Mouse (Mus musculus) kidney, postnatal 10 days (tissue): ENCODE results near the gene Coro6.
A peak's percentile ranks its signal among the peaks of the same experiment; 100 is the strongest.

Experiments used
- DNase-seq: peaks from one replicate; pipeline ENCODE4 v3.0.0; 2021; ENCODE audit warnings: mixed read lengths

Coro6 gene

DNA sequence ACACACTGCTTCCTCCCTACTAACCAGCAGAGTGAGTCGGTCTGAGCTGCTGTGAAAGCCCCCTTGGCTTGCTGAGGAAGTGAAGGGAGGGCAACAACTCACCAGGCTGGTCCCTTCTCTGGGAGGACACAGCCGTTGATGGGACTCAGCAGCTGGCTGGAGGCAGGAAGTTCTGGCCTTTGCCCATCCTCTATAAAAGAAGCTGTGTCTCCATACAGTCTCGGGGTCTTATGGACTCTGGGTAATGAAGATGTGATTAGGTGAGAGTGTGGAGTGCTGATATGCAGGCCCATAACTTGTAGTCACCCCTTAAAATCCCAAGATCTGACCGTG lies 32.1 kb downstream of the Coro6 start:
- no peak for DNase-seq

DNA sequence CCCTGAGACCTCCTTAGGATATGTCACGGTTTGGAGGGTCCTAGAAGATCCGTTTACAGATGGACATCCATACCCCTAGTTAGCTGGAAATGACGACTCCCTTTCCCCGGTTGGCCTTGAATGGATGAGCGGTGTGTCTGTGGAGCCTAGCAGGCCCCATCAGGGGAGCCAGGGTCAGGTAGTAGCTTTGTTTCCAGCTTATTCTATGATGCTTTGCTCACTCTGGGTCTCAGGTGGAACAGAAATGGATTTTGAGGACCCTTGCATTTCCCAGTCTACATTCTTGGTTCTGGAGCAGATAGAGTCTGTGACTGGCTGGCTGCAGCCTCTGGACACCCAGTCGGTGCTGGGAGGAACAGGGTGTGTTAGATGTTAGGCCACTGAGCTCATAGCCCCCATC lies 32.6 kb downstream of the Coro6 start:
- DNase-seq: no peak

DNA sequence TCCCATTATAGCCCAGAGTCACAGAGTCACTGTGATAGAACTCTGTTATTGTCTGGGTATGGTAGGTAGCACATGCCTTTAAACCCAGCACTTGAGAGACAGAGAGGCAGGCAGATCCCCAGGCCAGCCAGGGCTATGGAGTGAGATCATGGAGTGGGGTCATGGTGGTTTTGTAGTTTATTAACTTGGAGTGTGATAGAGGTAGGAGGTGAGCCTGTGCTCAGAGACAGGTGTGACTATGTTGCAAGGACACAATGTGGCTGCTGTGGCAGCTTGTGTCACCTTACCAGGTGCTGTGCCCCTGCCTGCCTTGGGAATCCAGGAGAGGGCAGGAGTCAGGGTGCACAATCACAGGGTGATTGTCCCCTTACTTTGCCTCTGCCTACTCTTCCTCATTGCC lies 33.3 kb downstream of the Coro6 start:
- no peak for DNase-seq

DNA sequence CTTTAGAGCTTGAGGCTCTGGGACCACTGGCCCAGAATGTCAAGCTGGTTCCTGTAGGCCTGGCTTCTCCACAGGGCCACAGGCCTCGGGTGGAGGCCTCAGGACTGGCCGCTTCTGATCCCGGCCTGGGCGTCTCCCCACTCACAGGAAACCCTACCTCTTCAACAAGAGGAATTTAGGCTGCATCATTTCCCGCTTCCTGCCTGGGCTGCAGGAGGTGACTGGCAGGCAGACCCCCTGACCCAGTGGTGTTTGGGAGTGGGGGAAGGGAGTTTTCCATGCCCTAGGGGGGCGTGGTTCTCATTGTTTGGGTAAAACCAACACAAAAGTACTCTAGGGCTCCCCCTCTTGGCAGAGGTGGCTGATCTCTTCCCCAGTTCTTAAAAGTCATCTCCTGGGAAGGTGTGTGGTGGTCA lies 35.1 kb downstream of the Coro6 start:
- DNase-seq: peak; percentile 83

DNA sequence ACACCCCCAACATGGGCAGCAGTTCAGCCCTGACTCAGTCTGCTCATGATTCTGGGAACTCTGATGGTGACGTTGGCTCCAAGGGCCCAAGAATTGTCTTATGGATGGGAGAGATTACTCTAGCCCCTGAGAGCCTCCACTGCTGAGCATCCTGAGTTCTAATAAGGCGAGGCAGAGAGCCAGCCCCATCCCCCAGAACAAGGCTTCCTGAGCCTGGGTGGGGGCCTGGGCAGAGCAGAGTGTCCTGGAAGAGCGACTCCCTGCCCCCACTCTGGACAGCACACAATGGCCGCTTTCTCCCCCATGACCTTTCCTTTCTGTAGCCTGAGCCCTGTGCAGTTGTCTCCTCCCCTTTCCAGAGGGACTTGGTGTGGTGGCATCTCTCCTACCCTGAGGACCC lies 35.6 kb downstream of the Coro6 start:
- peak; percentile 64 for DNase-seq

DNA sequence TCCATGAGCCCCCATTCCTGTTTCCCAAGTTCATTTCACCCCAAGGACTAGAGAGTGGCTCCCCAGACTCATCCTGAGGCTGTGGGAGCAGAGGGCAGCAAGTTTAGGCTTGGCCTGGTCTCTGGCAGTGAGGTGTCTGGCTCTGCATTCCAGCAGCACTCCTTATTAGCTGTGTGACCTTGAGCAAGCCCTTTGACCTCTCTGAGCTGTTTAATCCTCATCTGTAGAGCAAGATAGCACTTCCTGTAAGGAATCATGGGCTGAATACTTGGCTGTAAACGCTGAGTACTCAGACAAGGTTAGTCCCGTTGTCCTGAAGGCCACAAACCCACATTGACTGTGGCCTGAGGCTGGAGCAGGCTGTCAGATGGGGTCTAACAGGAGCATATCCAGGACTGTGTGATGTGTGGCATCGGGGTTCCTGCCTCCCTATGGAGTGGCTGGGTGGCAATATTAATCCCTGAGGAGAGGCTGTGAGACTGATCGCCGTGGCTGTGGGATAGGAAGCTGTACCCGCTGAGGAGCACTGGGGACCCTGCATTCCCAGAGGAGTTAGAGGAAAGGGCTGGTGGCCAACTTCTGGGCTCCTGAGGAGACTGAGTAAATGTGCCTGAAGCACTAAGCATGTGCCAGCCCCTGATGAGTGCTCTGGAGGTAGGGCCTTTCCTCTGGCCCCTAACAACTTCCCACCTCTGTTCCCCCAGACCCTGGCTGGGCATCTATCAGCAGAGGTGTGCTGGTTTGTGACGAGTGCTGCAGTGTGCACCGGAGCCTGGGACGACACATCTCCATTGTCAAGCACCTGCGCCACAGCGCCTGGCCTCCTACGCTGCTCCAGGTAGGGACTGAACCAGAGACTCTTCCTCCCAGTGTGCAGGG lies 36.3 kb downstream of the Coro6 start:
- DNase-seq: peak; percentile 32

DNA sequence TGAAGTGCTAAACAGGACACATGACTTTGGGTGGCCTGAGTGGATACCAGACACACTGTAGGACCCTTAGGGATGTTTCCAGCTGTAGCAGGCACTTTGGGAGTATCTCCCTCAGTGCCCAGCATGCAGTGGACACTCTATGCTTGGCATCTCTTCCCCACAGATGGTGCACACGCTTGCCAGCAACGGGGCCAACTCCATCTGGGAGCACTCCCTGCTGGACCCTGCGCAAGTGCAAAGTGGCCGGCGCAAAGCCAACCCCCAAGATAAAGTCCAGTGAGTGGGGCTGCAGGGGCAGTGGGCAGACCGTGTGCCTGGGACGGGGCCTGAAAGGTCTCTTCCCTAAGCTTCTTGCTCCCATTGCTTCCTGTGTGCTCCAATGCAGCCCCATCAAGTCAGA lies 37.1 kb downstream of the Coro6 start:
- no peak for DNase-seq

DNA sequence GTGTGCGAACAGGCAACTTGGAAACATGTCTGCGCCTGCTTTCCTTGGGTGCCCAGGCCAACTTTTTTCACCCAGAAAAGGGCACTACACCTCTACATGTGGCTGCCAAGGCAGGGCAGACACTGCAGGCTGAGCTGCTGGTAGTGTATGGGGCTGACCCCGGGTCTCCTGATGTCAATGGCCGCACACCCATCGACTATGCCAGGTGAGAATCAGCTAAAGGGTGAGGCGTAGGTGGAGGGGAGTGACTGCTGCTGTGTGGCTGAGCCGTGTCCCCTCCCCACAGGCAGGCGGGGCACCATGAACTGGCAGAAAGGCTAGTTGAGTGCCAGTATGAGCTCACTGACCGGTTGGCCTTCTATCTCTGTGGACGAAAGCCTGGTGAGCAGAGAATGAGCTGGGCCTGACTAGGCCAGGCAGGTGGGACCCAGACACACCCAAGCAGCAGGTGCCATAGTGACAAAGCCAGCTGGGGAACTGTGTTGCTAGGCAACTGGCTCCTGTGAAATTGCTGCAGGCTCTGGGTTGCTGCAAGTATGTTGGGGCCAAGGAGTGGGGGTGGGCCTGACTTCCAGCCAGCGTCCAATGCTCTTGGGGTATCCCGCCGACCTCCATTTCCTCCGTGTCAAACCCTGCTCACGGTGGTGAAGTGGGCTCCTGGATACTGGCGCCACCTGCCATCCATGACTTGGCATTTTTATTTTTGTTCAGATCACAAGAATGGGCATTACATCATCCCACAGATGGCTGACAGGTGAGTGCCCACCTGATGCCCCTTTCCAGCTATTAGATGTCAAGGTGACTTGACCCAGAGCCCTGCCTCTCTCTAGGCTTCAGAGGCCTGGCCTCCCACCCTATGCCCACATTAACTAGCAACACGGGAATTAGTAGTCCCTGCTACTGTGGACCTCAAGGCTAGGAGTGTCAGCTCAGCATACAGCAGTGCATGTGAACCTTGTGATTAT lies 38.4 kb downstream of the Coro6 start:
- peak; percentile 31 for DNase-seq

DNA sequence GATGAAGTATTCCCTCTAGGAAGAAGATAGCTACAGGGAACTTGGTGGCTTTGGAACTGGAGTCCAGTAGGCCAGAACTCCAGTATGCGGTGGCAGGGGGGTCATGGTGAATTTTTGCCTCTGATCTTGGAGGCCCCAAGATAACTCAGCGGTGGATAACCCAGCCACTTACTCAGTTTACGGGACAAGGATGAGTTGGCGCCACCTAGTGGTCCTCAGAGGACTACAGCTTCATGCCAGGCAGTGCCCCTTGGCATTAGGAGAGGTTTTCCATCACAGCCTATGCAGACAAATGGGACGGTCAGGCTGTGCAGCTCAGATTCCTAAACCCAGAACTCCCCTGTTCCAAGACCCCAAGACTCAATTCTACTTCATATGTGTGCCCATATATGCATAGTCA lies 39.2 kb downstream of the Coro6 start:
- DNase-seq: peak; percentile 87

DNA sequence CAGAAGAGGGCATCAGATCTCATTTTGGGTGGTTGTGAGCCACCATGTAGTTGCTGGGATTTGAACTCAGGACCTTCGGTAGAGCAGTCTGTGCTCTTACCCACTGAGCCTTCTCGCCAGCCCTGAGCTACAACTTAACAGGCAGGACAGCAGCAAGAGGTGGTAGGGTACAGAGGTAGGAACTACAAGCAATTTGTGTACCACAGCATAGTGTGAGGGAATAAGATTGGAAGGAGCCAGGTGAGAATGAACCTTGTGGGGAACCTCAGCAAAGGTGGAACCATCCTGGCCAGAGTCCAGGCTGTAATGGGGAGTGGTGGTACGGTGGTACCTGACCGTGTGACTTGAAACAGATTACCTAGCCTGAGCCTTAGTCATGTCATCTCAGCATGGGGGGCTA lies 39.8 kb downstream of the Coro6 start:
- peak; percentile 18 for DNase-seq

DNA sequence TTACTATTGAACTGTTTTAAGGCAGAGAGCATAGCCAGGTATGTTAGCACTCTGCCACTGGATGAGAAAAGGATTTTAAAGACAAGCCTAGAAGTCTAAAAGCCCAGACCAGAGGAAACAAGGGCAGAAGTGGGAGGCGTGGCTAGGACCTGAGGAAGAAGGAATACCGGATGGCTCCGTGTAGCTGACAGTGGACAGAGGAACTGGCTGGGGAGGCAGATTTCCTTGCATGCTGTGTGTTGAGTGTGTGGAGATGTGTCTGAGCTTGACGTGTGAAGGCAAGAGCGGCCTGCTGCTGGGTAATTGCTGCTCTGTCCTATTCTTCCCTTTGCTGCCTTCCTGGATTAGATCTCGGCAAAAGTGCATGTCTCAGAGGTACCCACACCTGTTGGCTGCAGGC lies 40.3 kb downstream of the Coro6 start:
- DNase-seq: peak; percentile 39

DNA sequence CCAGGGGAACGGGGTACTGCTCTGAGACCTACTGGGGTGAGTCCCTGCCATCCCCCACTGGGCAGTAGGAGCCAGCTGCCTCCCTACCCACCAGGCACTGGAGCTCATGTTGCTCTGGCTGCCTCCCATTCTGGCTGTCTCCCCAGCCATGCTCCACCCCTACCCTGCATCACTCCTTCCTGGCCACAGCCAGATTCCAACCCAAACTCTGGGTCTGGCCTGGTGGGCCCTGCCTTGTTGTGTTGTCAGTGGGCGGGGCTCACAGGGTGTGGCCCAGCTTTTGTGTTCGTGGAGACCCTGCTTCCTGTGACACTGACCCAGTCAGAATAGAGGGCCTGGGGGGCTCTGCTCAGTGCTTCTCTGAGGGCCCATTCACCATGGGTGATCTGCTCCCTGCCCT lies 41.3 kb downstream of the Coro6 start:
- DNase-seq: peak; percentile 53

DNA sequence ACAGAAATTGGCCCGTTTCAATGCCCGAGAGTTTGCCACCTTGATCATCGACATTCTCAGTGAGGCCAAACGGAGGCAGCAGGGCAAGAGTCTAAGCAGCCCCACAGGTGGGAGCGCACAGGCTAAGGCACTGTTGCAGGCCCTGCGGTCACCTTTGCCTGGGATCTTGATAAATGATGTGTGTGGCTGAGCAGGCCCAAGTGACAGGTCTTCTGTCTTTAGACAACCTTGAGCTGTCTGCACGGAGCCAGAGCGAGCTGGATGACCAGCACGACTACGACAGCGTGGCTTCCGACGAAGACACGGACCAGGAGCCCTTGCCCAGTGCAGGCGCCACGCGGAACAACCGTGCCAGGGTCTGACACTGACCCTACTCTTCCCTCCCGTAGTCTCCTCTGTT lies 42.2 kb downstream of the Coro6 start:
- no peak for DNase-seq

DNA sequence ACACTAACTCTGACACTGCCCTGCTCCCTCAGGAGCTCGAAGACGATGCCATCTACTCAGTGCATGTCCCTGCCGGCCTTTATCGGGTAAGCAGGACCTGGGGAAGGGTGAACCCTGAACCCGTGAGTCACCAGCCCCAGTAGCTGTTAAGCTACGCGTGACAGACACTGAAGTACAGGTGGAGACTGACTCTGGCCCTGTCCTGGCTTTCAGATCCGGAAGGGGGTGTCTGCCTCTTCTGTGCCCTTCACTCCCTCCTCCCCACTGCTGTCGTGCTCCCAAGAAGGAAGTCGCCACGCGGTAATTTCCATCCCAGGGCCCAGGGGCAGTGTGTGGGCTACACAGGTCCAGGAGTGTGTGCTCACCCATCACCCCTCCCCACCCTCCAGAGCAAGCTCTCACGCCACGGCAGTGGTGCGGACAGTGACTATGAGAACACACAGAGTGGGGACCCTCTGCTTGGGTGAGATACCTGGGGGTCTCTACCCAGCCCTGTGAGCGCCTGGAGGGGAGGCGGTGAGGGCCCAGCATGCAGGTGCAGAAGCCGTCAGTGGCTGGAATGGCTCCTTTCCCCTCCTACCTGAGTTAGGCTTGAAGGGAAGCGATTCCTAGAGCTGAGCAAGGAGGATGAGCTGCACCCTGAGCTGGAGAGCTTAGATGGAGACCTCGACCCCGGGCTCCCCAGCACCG lies 43.2 kb downstream of the Coro6 start:
- no peak for DNase-seq

DNA sequence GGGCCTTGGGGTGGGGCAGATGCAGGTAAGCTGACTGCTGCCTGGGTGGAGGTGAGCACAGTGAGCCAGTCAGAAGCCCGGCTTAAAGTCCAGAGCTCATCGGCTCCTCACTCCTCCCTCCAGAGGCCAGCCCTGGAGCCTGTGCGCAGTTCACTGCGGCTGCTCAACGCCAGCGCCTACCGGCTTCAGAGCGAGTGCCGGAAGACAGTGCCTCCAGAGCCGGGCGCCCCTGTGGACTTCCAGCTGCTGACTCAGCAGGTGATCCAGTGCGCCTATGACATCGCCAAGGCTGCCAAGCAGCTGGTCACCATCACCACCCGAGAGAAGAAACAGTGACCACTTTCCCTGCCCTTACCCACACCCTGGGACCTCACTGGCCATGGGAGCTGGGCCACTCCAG lies 44.1 kb downstream of the Coro6 start:
- peak; percentile 71 for DNase-seq

DNA sequence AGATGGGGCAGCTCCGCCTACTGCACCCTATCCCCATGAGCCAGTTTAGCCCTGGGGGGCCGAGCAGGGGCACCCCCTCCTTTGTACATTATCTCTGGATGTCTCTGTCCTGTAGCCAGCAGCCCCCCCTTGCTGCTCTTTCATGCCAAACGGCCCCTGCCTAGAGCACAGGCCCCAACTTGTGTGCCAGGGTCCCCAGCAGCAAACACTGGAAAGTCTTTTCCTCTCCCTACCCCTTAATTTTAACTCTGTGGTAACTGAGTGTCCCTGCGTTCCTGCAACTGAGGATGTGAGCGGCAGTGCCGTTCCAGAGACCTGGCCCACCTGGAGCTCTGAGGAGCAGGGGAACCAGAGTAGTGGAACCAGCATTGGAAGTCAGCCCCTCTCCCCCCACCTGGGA lies 44.7 kb downstream of the Coro6 start:
- peak; percentile 12 for DNase-seq

DNA sequence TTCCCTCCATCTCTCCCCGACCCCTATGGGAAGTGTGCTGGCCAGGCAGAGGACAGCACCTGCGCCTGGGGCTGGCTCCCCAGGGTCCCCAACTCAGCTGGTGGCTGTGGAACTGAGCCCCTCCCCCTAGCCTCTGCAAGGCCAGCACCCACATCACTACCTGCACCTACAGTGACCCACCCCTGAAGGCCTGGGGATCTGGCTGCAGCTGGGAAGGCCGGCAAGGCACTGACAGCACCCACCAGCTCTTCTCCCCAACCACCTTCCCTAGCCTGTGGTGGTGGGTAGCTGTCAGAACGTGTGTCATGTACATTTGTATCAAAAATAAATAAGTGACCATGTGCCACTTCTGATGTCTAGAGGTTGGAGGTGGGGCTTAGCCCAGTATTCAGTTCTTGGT lies 45.2 kb downstream of the Coro6 start:
- DNase-seq: peak; percentile 30

DNA sequence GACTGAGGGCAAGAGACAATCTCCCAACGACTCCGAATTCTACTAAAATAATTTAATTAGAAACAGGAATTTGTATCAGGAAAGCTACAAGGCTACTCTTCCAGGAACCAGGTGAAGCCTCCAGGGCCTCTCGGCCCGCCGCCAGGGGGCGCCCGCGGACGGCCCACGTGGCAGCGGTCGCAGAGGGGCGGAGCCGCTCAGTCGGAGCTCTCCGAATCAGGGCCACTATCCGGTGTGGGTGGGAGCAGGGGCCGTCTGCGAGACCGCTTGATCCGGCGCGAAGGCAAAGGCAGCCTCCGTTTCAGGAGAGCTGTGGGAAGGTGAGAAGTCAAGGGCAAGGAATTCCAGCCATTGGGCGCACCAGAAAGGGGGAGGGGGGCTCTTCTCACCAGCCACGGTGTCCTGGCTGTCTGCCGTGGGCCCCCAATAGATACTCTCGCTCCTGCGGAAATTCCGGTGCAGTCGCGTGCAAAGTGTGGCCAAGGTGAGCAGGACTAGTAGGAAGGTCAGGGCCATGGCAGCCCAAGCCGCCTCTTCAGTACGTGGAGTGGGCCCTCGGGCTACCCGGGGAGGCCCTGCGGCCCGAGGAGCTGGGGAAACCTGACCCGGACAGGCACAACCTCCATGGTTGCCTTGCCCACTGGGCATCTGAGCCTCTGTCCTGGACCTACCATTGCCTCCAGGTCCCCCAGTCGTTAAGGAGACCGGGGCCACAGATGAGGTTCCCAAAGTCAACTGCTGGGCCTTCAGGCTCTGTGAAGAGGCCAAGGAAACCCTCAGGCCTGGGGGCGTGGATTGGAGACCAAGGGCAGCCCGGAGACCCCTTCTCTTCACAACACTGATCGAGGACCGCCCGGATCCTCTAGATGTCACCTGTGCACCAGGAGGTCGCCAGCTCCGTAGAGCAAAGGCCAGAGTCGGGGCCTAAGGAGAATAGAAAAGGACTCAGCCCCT lies 46.1 kb downstream of the Coro6 start:
- DNase-seq: peak; percentile 93

DNA sequence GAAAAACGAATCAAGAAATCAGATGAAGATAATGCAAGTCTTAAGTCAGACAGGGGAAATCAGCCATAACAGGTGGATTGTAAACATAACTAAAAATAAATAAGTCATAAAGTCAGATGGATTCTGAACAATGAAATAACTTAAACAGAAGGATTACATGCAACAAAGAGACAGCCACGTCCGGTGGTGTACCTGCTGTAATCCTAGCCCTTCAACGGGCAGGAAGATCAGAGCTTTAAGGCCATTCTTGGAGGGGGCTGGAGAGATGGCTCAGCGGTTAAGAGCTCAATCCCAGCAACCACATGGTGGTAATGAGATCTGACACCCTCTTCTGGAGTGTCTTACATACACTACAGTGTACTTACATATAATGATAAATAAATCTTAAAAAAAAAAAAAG lies 49.1 kb downstream of the Coro6 start:
- DNase-seq: no peak

DNA sequence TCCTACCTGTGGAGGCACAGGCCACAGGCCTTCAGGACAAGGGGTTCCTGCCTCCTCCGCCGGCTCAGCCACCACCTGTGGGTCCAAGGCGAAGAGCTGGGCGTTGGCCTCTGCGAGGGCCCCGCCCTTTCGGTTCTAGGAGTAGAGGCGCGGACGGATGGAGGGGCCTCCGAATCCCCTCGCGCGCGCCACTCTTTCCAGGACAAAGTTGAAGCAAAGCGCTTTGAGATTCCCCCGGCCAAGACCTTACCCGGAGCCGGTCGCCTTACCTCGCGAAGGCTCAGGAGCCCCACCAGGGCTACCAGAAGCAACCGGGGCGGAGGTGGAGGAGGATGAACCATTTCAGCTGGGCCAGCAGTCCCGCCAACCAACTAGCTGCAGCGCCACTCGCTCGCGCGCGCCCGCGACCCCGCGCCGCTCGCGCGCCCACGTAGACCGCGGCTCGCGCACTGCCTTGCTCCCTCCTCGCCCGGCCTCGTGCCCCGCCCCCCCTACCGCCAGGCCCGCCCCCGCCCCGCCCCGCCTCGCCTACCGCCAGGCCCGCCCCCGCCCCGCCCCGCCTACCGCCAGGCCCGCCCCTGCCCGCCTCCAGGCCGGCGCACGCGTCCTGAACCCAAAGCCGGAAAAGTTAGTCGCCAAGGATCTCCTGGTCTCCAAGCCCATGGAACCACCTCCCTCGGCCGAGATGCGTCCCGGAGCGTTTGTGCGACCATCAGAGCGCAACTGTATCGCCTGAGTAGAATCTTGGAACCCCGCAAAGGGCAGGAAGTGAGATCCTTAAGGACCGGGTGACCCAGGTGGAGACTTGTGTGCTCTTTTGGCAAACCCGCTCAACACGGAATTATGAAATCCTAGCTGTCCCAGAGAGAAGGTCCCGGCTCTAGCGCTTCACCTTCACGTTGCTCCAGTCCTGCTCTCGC lies 50.9 kb downstream of the Coro6 start:
- DNase-seq: peak; percentile 95

DNA sequence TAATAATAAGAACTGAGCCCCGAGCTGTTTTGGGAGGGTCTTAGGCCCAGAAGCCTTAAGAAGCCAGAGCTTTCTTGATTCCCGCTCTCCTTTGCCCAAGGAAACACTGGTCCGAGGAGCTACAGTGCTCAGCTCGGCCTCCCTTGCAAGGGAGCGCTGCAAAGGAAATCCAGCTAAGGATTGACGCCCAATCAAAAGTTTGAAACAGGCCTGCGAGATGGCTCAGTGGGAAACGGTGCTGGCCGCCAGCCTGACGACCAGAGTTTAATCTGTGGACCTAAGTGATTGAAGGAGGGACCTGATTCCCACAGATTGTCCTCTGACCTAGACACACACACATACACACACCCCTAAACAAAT lies 51.6 kb downstream of the Coro6 start:
- DNase-seq: peak; percentile 39
